ENCODE assay signal across 30 mouse cellular contexts in the genomic region with DNA sequence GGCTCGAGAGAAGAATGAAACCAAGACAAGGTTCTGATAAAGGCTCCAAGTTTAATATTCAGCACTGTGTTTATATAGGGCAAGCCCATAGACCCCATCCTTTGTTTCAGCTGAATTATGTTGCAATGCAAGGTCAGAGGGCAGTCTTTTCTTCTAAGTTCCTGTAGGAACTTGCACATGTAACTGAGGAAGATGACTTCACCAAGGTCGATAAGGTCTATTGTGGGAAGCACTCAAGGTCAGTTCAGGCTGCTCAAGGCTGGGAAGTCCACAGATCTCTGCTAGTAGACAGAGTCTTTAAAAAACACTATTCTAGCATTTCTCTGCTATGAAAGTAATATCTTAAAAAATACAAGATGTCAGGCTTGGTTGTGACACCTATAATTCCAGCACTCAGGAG. TPM values are rescaled to one million over a fixed set of nuclear protein-coding genes. Genes with fewer than 3 reads are reported as not detected.
DNase-seq lines count a peak whose midpoint lies in the region; ATAC-seq lines count a peak whose summit lies in the region.
"Had no signal": no experiment of that assay in that cellular context is flagged by ENCODE, and none has a peak within 500 bp of the region (broad histone marks: within the 10 kb centered on the region; RNA-seq: fewer than 3 reads in every experiment).

No protein-coding gene starts in this region.

- WGBS in liver, embryonic 16.5 days (ENCODE audit: insufficient replicate concordance): 44% methylated on average over 2 of the region's 2 CpGs
- 74% methylated on average over 2 of the region's 2 CpGs for WGBS in liver, embryonic 11.5 days
- WGBS in hindbrain, embryonic 12.5 days: 79% methylated on average over 2 of the region's 2 CpGs

- DNase-seq in adrenal gland, adult 2 months: peak; percentile 36
- no peak for DNase-seq in adrenal gland, postnatal 4 days (ENCODE audit: low spot score in 2 of 2)
- no peak for DNase-seq in liver, embryonic 11.5 days (ENCODE audit: low spot score)
- peak; percentile 53 for DNase-seq in 416B (ENCODE audit: low read depth)
- peak; percentile 5 for DNase-seq in adrenal gland, postnatal 10 days
- DNase-seq: cerebellum, adult 9-10 months; cerebellum, postnatal 36 days; gastrocnemius, postnatal 25 days; heart, adult 11 months; heart, postnatal 14 days; kidney, adult 8-10 months; kidney, postnatal 4 days; lung, postnatal 14 days; right cerebral cortex, adult 18-20 months; spleen, adult 18-20 months; thymus, adult 2 months; thymus, postnatal 4 days had no signal

- H3K36me3 ChIP-seq in liver, embryonic 16.5 days (ENCODE audit: control insufficient read depth, insufficient read depth): no peaks in the 10 kb centered on the region
- H3K36me3 ChIP-seq in liver, embryonic 11.5 days (ENCODE audit: control insufficient read depth, insufficient read depth, low read length): no peaks in the 10 kb centered on the region
- H3K36me3 ChIP-seq in hindbrain, embryonic 12.5 days: no peaks in the 10 kb centered on the region
- H3K36me3 ChIP-seq: embryonic facial prominence, embryonic 13.5 days; forebrain, embryonic 10.5 days; forebrain, embryonic 15.5 days; heart, embryonic 10.5 days; hindbrain, embryonic 10.5 days; limb, embryonic 13.5 days; liver, embryonic 15.5 days; midbrain, embryonic 15.5 days; neural tube, embryonic 15.5 days had no signal

- H3K4me3 ChIP-seq in liver, embryonic 16.5 days (ENCODE audit: low read depth, low read length): no peak overlapping the region
- H3K4me3 ChIP-seq in liver, embryonic 11.5 days (ENCODE audit: low read depth, low read length): no peak overlapping the region
- H3K4me3 ChIP-seq in hindbrain, embryonic 12.5 days: no peak overlapping the region
- H3K4me3 ChIP-seq: embryonic facial prominence, embryonic 13.5 days; forebrain, embryonic 10.5 days; forebrain, embryonic 15.5 days; heart, embryonic 10.5 days; hindbrain, embryonic 10.5 days; limb, embryonic 13.5 days; liver, embryonic 15.5 days; midbrain, embryonic 15.5 days; neural tube, embryonic 15.5 days had no signal

- H3K27me3 ChIP-seq in liver, embryonic 16.5 days (ENCODE audit: control insufficient read depth, insufficient read depth, low read depth, low read length): no peaks in the 10 kb centered on the region
- H3K27me3 ChIP-seq in liver, embryonic 11.5 days (replicated peaks; ENCODE audit: control insufficient read depth, insufficient read depth, low read length): no peaks in the 10 kb centered on the region
- H3K27me3 ChIP-seq in hindbrain, embryonic 12.5 days: no peaks in the 10 kb centered on the region
- H3K27me3 ChIP-seq: embryonic facial prominence, embryonic 13.5 days; forebrain, embryonic 15.5 days; limb, embryonic 13.5 days; liver, embryonic 15.5 days; midbrain, embryonic 15.5 days; neural tube, embryonic 15.5 days had no signal

- no peak overlapping the region for H3K9ac ChIP-seq in liver, embryonic 16.5 days (ENCODE audit: low read depth, low read length)
- no peak overlapping the region for H3K9ac ChIP-seq in liver, embryonic 11.5 days (ENCODE audit: low read depth, low read length)
- no peak overlapping the region for H3K9ac ChIP-seq in hindbrain, embryonic 12.5 days
- H3K9ac ChIP-seq: embryonic facial prominence, embryonic 13.5 days; forebrain, embryonic 15.5 days; limb, embryonic 13.5 days; liver, embryonic 15.5 days; midbrain, embryonic 15.5 days; neural tube, embryonic 15.5 days had no signal

- 0 out of 2 replicates have a peak, but pooled peaks have one; percentile 41 for ATAC-seq in liver, embryonic 16.5 days (ENCODE audit: low read depth)
- no peak for ATAC-seq in liver, embryonic 11.5 days (replicated peaks; ENCODE audit: low FRiP score)
- ATAC-seq in hindbrain, embryonic 12.5 days (ENCODE audit: low FRiP score): no peak
- ATAC-seq: forebrain, embryonic 15.5 days; hindbrain, embryonic 16.5 days; midbrain, embryonic 15.5 days had no signal

- H3K27ac ChIP-seq in liver, embryonic 16.5 days (ENCODE audit: low read length): no peak overlapping the region
- no peak overlapping the region for H3K27ac ChIP-seq in liver, embryonic 11.5 days (ENCODE audit: low read depth, low read length)
- no peak overlapping the region for H3K27ac ChIP-seq in hindbrain, embryonic 12.5 days
- H3K27ac ChIP-seq: embryonic facial prominence, embryonic 13.5 days; forebrain, embryonic 10.5 days; forebrain, embryonic 15.5 days; heart, embryonic 10.5 days; hindbrain, embryonic 10.5 days; kidney, postnatal 0 days; limb, embryonic 13.5 days; liver, embryonic 15.5 days; midbrain, embryonic 15.5 days; neural tube, embryonic 15.5 days had no signal

- H3K9me3 ChIP-seq in liver, embryonic 16.5 days (replicated peaks; ENCODE audit: control insufficient read depth, low read length): no peaks in the 10 kb centered on the region
- H3K9me3 ChIP-seq in liver, embryonic 11.5 days (ENCODE audit: control insufficient read depth, low read length): no peaks in the 10 kb centered on the region
- H3K9me3 ChIP-seq in hindbrain, embryonic 12.5 days (replicated peaks): no peaks in the 10 kb centered on the region
- H3K9me3 ChIP-seq: embryonic facial prominence, embryonic 13.5 days; forebrain, embryonic 10.5 days; forebrain, embryonic 15.5 days; heart, embryonic 10.5 days; hindbrain, embryonic 10.5 days; limb, embryonic 13.5 days; liver, embryonic 15.5 days; midbrain, embryonic 15.5 days; neural tube, embryonic 15.5 days had no signal

- no peaks in the 10 kb centered on the region for H3K4me1 ChIP-seq in liver, embryonic 16.5 days (ENCODE audit: control insufficient read depth, low read depth, low read length)
- H3K4me1 ChIP-seq in liver, embryonic 11.5 days (replicated peaks; ENCODE audit: control insufficient read depth, insufficient read depth, low read length): no peaks in the 10 kb centered on the region
- H3K4me1 ChIP-seq in hindbrain, embryonic 12.5 days: no peaks in the 10 kb centered on the region
- H3K4me1 ChIP-seq: embryonic facial prominence, embryonic 13.5 days; forebrain, embryonic 10.5 days; forebrain, embryonic 15.5 days; heart, embryonic 10.5 days; hindbrain, embryonic 10.5 days; limb, embryonic 13.5 days; liver, embryonic 15.5 days; midbrain, embryonic 15.5 days; neural tube, embryonic 15.5 days had no signal

- H3K4me2 ChIP-seq in liver, embryonic 16.5 days (ENCODE audit: low read depth, low read length): no peak overlapping the region
- H3K4me2 ChIP-seq in liver, embryonic 11.5 days: no peak overlapping the region
- no peak overlapping the region for H3K4me2 ChIP-seq in hindbrain, embryonic 12.5 days (replicated peaks)
- H3K4me2 ChIP-seq: embryonic facial prominence, embryonic 13.5 days; forebrain, embryonic 15.5 days; limb, embryonic 13.5 days; liver, embryonic 15.5 days; midbrain, embryonic 15.5 days; neural tube, embryonic 15.5 days had no signal

RNA-seq across cellular contexts. Expression of a gene that starts 38.0 kb away (rescaled TPM):
- total RNA-seq in adrenal gland, adult 2 months (2021): 10 to 100 TPM; 13.9 to 14.0 TPM
- polyA plus RNA-seq in adrenal gland, adult 2 months (2012; rRNA removed): 2.6 and 3.3 TPM in 2 replicates
- total RNA-seq in adrenal gland, postnatal 4 days (2021): 10 to 100 TPM; 26.4 to 26.9 TPM
- 2.9 and 3.2 TPM in 2 replicates for polyA plus RNA-seq in liver, embryonic 16.5 days (2015; fragmentation: Nextera tagmentation; extraction: Ambion mirVana)
- polyA plus RNA-seq in liver, embryonic 11.5 days (2014; fragmentation: Nextera tagmentation; extraction: Ambion mirVana): 12.8 and 13.5 TPM in 2 replicates
- total RNA-seq in adrenal gland, postnatal 10 days (2021): 10 to 100 TPM; 18.9 to 26.0 TPM
- 82.6 and 89.8 TPM in 2 replicates for polyA plus RNA-seq in hindbrain, embryonic 12.5 days (2016; fragmentation: Nextera tagmentation; extraction: Ambion mirVana)

Comparison
In these comparisons a context has a peak if more than half of its experiments do, and no peak if none do; other contexts are left out.
1. DNase-seq: peak in adrenal gland, adult 2 months (single experiment), 416B (single experiment) and adrenal gland, postnatal 10 days (single experiment); none in adrenal gland, postnatal 4 days (0 of 2) and liver, embryonic 11.5 days (single experiment).